Mouse (Mus musculus): Measurements from ENCODE around the gene Enox2. TPM values are rescaled to one million over a fixed set of nuclear protein-coding genes. Genes with fewer than 3 reads are reported as not detected.

The Enox2 gene
- polyA plus RNA-seq, 1 experiment from 2014 or later = 10.3 TPM

DNA sequence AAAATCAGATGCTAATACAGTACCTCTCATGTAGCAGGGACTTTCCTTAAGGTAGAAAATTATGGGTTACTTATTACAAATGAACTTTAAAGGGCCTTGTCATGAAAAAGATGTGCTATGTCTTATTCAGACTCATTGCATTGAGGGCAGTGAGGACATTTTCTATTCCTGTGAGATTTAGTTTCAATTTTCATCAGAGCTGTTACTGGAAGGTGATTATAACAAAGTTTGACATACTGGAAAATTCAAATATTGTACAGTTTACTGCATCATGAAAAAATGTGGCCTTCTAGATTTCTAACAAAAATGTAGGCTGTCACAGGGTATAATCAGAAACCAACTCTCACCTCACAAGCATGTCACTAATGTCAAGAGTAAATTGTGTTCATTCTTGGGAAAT is 242.9 kb downstream of the Enox2 start:
- Histone ChIP-seq H3K4me3 (ENCODE audit: low read length) (no peak overlapping the region), H3K36me3 (ENCODE audit: control insufficient read depth, insufficient read depth, low read length) (no peaks in the 10 kb centered on the region), H3K4me2 (ENCODE audit: low read depth, low read length) (no peak overlapping the region), H3K4me1 (replicated peaks; ENCODE audit: control insufficient read depth, insufficient read depth, low read length) (no peaks in the 10 kb centered on the region), H3K27ac (ENCODE audit: low read length) (no peak overlapping the region), H3K9ac (ENCODE audit: low read length) (no peak overlapping the region), H3K27me3 (ENCODE audit: control insufficient read depth, insufficient read depth, low read depth, low read length) (no peaks in the 10 kb centered on the region), H3K9me3 (ENCODE audit: control insufficient read depth, low read length) (no peaks in the 10 kb centered on the region)
- ATAC-seq (ENCODE audit: low read depth) = no peak

DNA sequence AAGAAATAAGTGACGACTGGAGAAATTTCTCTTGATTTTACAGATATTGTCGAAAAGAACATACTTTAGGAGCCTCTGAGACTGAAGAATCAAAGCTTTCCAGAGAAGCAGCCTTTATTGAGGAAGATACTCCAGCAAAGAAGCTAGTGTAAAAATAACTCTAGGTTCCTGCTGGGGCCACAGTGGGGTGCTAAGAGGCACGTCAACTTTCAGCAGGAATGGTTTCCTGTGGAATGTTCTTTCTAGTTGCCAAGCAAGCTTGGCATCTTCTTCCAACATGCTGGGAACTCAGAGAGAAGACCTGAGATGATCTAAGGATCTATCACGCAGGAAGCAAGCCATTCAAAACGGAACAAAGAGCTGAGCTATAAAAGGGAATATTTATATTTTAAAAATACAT is 278.3 kb downstream of the Enox2 start:
- no peak for ATAC-seq (ENCODE audit: low read depth)
- 53% methylated on average over 5 of the region's 5 CpGs for WGBS
- no peak overlapping the region for H3K9ac ChIP-seq (ENCODE audit: low read length)
- H3K27ac ChIP-seq (ENCODE audit: low read length) = no peak overlapping the region
- H3K4me1 ChIP-seq (replicated peaks; ENCODE audit: control insufficient read depth, insufficient read depth, low read length) = no peaks in the 10 kb centered on the region
- H3K27me3 ChIP-seq (ENCODE audit: control insufficient read depth, insufficient read depth, low read depth, low read length) = no peaks in the 10 kb centered on the region
- H3K4me2 ChIP-seq (ENCODE audit: low read depth, low read length) = no peak overlapping the region
- H3K36me3 ChIP-seq (ENCODE audit: control insufficient read depth, insufficient read depth, low read length) = no peaks in the 10 kb centered on the region
- no peak overlapping the region for H3K4me3 ChIP-seq (ENCODE audit: low read length)
- no peaks in the 10 kb centered on the region for H3K9me3 ChIP-seq (ENCODE audit: control insufficient read depth, low read length)

DNA sequence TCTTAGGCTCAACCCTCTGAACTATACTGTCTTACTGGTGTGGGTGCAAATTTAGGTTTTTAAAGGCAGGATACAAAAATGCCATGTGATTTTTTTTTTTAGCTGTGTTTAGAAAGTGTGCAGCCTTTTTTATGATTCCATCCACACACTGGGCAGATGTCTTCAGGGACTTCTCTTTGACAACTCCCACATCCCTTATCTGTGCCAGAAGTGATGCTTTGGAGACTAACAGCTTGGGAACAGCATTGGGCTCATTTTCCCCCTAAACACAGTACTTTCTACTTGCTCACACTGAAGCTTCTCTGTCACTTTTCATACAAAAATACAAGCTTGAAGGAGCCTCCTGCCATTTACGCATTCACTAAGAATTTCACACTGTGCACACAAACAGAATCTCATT is 282.4 kb downstream of the Enox2 start:
- no peak for ATAC-seq (ENCODE audit: low read depth)
- Histone ChIP-seq H3K27ac (ENCODE audit: low read length) (no peak overlapping the region), H3K4me1 (replicated peaks; ENCODE audit: control insufficient read depth, insufficient read depth, low read length) (no peaks in the 10 kb centered on the region), H3K36me3 (ENCODE audit: control insufficient read depth, insufficient read depth, low read length) (no peaks in the 10 kb centered on the region), H3K4me3 (ENCODE audit: low read length) (no peak overlapping the region), H3K9me3 (ENCODE audit: control insufficient read depth, low read length) (no peaks in the 10 kb centered on the region), H3K27me3 (ENCODE audit: control insufficient read depth, insufficient read depth, low read depth, low read length) (no peaks in the 10 kb centered on the region), H3K9ac (ENCODE audit: low read length) (no peak overlapping the region), H3K4me2 (ENCODE audit: low read depth, low read length) (no peak overlapping the region)
- 91% methylated on average over 1 of the region's 1 CpGs for WGBS

DNA sequence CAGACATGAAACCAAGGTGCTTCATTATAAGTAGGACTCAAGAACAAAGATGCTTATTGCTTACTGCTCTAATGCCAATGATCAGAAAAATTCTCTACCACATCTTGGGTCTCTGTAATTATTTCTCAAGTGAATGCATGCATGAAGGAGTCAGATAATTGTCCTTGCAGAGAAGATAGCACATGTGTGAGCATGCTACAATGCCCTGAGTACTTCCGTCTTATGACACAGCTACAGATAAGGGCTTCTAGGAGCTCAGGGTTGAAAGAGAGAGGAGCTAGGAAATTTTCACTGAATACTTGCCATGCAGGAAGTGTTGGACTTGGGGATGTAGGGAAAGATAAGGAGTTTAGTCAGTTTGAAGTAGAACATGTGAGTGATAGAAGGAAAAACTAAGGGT is 285.2 kb downstream of the Enox2 start:
- no peaks in the 10 kb centered on the region for H3K4me1 ChIP-seq (replicated peaks; ENCODE audit: control insufficient read depth, insufficient read depth, low read length)
- 84% methylated on average over 1 of the region's 1 CpGs for WGBS
- no peak overlapping the region for H3K9ac ChIP-seq (ENCODE audit: low read length)
- H3K9me3 ChIP-seq (ENCODE audit: control insufficient read depth, low read length) = no peaks in the 10 kb centered on the region
- H3K4me2 ChIP-seq (ENCODE audit: low read depth, low read length) = no peak overlapping the region
- H3K36me3 ChIP-seq (ENCODE audit: control insufficient read depth, insufficient read depth, low read length) = no peaks in the 10 kb centered on the region
- no peak overlapping the region for H3K27ac ChIP-seq (ENCODE audit: low read length)
- no peak for ATAC-seq (ENCODE audit: low read depth)
- H3K4me3 ChIP-seq (ENCODE audit: low read length) = no peak overlapping the region
- H3K27me3 ChIP-seq (ENCODE audit: control insufficient read depth, insufficient read depth, low read depth, low read length) = no peaks in the 10 kb centered on the region

DNA sequence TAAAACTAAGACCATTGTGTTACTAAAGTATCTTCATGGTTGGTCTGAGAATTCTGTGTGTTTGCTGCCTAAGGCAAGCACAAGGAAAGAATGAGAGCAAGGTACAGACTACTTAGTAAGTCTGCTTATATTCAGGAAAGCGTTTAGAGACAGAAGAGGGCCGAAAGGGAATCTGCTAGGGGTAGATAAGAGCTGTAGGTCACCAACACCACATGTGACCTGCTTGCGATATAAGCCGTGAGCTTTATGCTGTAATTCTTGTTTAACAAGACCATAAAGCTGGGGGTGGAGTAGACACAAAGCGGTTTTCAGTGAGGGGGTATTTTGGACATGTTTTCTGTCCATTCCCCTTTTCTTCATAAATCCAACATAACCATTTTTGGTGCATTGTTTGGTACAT is 302.4 kb downstream of the Enox2 start:
- no peak for ATAC-seq (ENCODE audit: low read depth)
- Histone ChIP-seq H3K9ac (ENCODE audit: low read length) (no peak overlapping the region), H3K36me3 (ENCODE audit: control insufficient read depth, insufficient read depth, low read length) (no peaks in the 10 kb centered on the region), H3K27me3 (ENCODE audit: control insufficient read depth, insufficient read depth, low read depth, low read length) (no peaks in the 10 kb centered on the region), H3K4me3 (ENCODE audit: low read length) (no peak overlapping the region), H3K4me2 (ENCODE audit: low read depth, low read length) (no peak overlapping the region), H3K27ac (ENCODE audit: low read length) (no peak overlapping the region), H3K4me1 (replicated peaks; ENCODE audit: control insufficient read depth, insufficient read depth, low read length) (no peaks in the 10 kb centered on the region), H3K9me3 (ENCODE audit: control insufficient read depth, low read length) (no peaks in the 10 kb centered on the region)
- WGBS = 70% methylated on average over 5 of the region's 5 CpGs

DNA sequence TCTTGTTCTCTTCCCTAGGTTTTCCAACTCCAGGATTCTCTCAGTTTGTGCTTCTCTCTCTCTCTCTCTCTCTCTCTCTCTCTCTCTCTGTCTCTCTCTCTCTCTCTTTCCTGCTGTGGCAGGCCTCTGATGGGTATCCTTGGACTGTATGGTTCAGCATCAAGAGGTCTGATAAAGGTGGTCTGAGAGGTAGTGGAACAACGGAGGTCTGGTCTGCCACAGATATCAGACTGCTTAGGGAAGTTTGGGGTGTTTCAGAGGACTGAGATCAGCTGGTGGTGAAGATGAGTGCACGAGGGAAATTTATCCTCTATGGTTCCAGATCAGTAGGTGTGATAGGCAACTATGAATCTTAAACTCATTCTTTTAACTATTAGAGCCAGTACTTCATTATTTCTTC is 303.6 kb downstream of the Enox2 start:
- H3K9ac ChIP-seq (ENCODE audit: low read length) = no peak overlapping the region
- H3K4me1 ChIP-seq (replicated peaks; ENCODE audit: control insufficient read depth, insufficient read depth, low read length) = no peaks in the 10 kb centered on the region
- no peaks in the 10 kb centered on the region for H3K9me3 ChIP-seq (ENCODE audit: control insufficient read depth, low read length)
- no peaks in the 10 kb centered on the region for H3K36me3 ChIP-seq (ENCODE audit: control insufficient read depth, insufficient read depth, low read length)
- no peak overlapping the region for H3K4me3 ChIP-seq (ENCODE audit: low read length)
- H3K27ac ChIP-seq (ENCODE audit: low read length) = no peak overlapping the region
- no peaks in the 10 kb centered on the region for H3K27me3 ChIP-seq (ENCODE audit: control insufficient read depth, insufficient read depth, low read depth, low read length)
- WGBS = 68% methylated on average over 2 of the region's 2 CpGs
- no peak overlapping the region for H3K4me2 ChIP-seq (ENCODE audit: low read depth, low read length)
- ATAC-seq (ENCODE audit: low read depth) = no peak

Other genes with a start within 250 kb of the Enox2 start
- 2.0 and 6.8 TPM in 2 replicates for gene Arhgap36, start 175.7 kb upstream of the Enox2 start, polyA plus RNA-seq (2015; fragmentation: Nextera tagmentation; extraction: Ambion mirVana)